Mouse (Mus musculus) bone marrow macrophage, adult 2 months (primary cell): ENCODE data around the gene Nsun4.

Source experiments
- CTCF ChIP-seq: IDR thresholded peaks from 2 replicates; pipeline ENCODE4 v1.5.1; 2012; ENCODE audit warnings: low read depth, mild to moderate bottlenecking, low read length, moderate library complexity
- POLR2A ChIP-seq: IDR thresholded peaks from 2 replicates; pipeline ENCODE4 v1.6.1; 2012; ENCODE audit warnings: mild to moderate bottlenecking, low read depth, low read length, borderline replicate concordance

DNA sequence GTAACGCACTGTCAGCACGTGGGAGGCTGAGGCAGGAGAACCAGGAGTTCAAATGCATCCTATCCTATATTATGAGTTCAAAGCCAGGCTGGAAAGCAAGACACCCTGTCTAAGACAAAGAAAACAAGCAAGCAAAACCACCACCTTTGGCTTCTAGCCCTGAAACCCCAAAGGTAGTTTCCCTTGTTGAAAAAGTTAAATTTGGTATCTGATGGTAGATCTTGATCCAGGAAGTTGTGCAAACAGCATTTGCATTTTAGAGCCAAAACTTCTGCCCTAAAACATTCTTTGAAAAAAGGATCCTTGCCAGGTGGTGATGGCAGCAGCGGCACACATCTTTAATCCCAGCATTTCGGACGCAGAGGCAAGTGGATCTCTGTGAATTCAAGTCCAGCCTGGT, 38.2 kb downstream of the Nsun4 start:
- TF ChIP-seq CTCF (no peak), POLR2A (no peak)
